Mouse (Mus musculus) thymus, postnatal 10 days (tissue): Measurements from ENCODE around the gene Inpp5a.
A peak's percentile ranks its signal among the peaks of the same experiment; 100 is the strongest.

Experiments
- DNase-seq, 2 experiments: peaks; one replicate each; pipeline ENCODE4 v3.0.0; 2021; ENCODE audit warnings: low spot score in 2 of 2

The Inpp5a gene

GRCm38 (mm10) chr7:139580851-139581775 lies 192.2 kb downstream of the Inpp5a start:
- no peak for DNase-seq

GRCm38 (mm10) chr7:139581801-139582571 lies 193.1 kb downstream of the Inpp5a start:
- no peak for DNase-seq

GRCm38 (mm10) chr7:139582595-139582994 lies 193.7 kb downstream of the Inpp5a start, which contains the start of gene Nkx6-2:
TSS of gene Nkx6-2 (minus strand) at chr7:139582797.
- no peak for DNase-seq

GRCm38 (mm10) chr7:139583094-139583737 lies 194.3 kb downstream of the Inpp5a start:
- no peak for DNase-seq

GRCm38 (mm10) chr7:139584221-139585175 lies 195.6 kb downstream of the Inpp5a start:
- DNase-seq: no peak

DNA sequence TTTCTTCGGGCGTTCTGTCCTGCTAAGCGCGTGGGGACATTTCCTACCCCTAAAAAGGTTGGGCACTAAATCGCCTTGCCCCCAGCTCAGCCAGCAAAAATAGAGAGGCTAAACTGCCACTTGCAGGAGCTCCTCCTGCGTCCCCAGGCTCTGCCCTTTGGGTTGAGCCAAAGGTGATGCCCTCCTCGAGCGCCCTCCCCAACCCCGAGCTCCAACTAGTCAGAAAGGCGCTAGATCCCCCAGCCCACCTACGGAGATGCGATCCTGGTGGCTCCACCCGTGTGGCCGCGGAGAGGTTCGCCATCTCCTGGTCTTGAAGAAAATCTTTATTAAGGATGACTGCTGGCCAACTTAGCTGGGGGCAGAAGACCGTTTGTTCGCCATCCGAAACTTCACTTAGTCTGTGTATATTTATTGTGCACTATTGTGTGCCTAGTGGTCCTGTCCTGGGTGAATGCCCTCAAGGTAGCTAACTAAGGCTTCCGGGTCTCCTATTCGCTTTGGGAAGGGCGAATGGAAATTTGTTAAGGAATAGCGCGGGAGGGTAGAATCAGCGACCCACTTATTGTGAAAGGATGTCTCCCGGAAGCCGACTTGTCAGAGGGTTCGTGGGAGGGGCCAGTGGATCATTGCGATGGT lies 196.4 kb downstream of the Inpp5a start:
- DNase-seq: no peak

DNA sequence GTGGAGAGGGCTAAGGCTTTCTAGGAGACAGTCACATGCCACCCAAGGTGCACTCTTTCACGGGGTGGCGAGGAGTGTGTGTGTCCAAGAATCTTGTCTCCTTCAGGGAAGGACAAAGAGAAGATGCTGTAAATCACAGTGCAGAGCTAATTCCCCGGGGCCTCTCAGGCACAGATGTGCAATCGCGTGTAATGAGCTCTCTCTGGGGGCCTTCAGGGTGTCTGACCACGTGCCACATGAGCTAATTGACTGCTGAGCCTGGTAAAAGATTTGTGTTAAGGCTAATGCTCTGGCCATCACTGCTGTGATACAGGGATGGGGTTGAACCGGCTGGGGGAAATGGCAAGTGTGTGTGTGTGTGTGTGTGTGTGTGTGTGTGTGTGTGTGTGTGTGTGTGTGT lies 199.0 kb downstream of the Inpp5a start:
- no peak for DNase-seq

- DNase-seq: peak in 1 of 2 experiments; percentile 18
These were observed 201.4 kb downstream of the Inpp5a start for GRCm38 (mm10) chr7:139590302-139590701.

- DNase-seq: no peak
These were observed 202.4 kb downstream of the Inpp5a start for GRCm38 (mm10) chr7:139591311-139591710.

DNA sequence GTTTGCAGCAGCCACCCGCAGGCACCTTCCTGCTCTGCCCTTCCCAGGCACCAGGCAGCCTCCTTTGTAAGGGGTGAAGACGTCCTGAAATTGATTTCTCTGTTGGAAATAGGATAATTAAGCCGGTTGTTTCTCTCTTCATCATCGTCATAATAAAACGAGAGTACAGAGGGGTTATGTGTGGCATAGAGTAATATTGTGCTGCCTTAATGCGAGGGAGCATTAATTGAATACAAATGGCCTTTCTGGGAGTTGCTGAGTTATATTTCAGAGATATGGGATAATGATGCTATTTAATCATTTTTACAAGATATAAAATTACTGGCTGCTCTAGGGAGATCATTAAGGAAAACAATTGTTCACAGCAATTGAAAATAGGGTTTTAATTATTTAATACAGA lies 206.4 kb downstream of the Inpp5a start:
- no peak for DNase-seq

GRCm38 (mm10) chr7:139595862-139596261 lies 207.0 kb downstream of the Inpp5a start:
- DNase-seq: no peak

- DNase-seq: no peak
These were observed 221.4 kb downstream of the Inpp5a start for GRCm38 (mm10) chr7:139610328-139610727.

- DNase-seq: peak in 1 of 2 experiments; percentile 46
These were observed 227.2 kb downstream of the Inpp5a start for GRCm38 (mm10) chr7:139615767-139616766.

DNA sequence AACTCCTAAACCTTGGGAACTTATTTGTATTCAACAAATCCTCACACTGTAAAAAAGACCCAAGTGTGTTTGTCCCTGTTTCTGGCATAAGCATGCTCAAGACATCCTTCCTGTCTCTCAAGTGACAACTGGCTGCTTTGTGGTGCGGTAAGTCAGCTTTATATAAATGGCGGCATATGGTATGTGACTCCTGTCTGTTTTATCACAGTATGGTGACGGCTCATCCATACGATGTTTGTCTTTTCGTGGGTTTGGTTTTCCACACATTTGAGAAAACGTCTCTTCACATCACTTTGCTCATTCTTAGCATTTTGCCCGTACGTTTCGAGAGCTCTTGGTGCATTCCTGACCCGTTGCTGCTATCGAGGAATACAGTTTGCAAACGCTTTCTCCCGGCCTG lies 233.7 kb downstream of the Inpp5a start:
- DNase-seq: no peak

- no peak for DNase-seq
These were observed 236.2 kb downstream of the Inpp5a start for GRCm38 (mm10) chr7:139625156-139625555.
